Mouse (Mus musculus) spleen, postnatal 10 days (tissue): ENCODE data around the gene Chst4.
"Not testable (repeated sequence)": the region's sequence is repeated elsewhere in the genome, so short reads cannot be mapped to it uniquely, and the experiment has no call there.

Source experiments
- DNase-seq, 2 experiments: peaks; one replicate each; pipeline ENCODE4 v3.0.0; 2021 to 2022; ENCODE audit warnings: low spot score in 2 of 2

Gene Chst4

DNA sequence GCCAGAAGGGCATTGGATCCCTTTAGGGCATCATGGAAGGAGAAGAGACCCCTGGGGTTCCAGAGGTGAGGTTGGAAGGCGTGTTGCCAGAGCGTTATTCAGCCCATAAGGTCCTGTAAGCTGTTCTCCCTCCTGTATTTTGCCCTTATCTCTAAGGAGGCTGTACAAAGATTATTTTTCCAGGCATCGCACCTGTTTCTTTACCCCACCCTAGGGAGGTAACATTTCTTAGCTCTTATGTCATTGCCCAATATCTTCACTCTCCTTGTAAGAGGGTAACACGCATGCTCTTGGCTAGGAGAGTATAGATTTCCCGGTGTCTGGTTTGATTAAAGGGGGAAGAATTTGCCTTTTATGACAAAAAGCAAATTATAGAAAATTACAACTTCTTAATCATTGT lies at the start of gene Chst4:
Chst4 (minus strand) TSS at position 82 of the 400 bp plus-strand sequence.
- no peak for DNase-seq

DNA sequence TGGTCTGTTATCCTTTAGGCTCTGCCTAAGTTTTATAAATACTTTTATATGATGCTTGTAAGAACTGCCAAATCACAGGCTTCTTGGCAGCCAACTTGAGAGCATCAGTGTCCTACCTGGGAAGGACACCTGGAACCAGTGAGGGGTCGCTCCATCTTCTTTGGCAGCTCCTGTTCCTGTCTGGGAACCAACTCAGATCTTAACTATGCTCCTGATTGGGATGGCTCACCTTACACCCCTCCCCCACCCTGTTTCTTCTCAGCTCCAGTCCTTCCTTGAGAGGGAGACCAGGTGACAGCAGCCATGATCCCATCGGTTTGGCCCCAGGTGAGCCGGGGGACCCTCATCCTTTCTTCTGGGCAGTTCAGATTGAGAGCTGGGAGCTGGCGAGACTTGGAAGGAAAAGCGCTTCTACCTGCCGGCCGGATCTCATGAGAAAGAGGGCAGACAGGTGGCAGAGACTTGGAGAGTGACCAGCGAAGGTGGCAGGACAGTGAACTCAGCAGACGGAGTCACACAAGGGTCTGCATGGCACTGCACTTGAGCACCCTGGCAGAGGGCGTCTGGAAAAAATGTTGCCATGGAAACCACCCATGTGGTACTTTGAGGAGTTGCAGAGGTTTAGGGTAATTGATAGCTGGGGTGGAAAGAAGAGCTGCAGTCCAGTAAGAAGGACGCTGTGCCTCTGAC lies 43.0 kb upstream of the Chst4 start:
- DNase-seq: no peak

- DNase-seq: peak; percentile 6 to 44
These were observed 40.0 kb upstream of the Chst4 start, which contains the start of gene Zfp612 for GRCm38 (mm10) chr8:110079282-110080221. Gene Zfp612, plus strand, starts transcription at chr8:110079746.

GRCm38 (mm10) chr8:110074496-110074895 lies 35.0 kb upstream of the Chst4 start:
- no peak for DNase-seq

DNA sequence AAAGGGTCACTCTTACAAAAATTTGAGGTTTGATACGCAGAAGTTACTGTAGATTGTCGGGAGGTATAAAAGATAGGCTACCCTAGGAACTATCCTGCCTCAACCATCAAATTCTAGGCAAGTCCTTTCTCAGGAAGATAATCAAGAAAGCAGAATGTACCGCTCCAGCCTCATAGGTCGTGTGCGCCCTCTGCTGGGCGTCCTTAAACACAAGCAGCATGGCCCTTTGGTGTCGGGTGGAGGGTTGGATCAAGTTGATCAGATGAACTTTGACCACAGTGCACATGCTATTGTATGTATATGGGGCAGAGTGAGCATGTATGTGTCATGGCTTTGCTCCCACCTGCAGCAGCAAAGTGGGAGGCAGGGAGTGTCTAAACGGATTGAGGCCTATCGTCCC lies 32.1 kb upstream of the Chst4 start:
- peak in 1 of 2 experiments; percentile 58 for DNase-seq

- no peak for DNase-seq
These were observed 30.2 kb upstream of the Chst4 start for GRCm38 (mm10) chr8:110069706-110070105.

DNA sequence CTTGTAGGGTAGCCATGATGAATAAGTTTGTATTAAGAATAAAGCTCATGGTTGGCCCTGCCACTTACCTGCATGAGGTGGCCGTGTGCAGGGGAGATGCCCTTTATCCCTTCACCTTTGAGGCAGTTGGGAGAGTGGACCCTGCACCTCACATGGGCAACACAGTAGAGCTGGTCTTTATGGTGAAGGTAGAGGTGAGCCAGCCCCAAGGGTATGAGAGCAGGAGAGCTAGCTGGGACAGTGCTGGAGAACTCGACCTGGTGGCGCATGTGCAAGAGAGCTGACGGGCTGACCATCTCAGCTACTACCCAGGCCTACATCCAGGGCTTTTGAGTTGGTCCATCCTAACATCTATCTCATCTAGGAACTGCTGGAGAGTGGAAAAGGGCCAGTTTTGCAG lies 26.1 kb upstream of the Chst4 start:
- DNase-seq: no peak

GRCm38 (mm10) chr8:110064606-110065365 lies 25.2 kb upstream of the Chst4 start:
- no peak for DNase-seq

DNA sequence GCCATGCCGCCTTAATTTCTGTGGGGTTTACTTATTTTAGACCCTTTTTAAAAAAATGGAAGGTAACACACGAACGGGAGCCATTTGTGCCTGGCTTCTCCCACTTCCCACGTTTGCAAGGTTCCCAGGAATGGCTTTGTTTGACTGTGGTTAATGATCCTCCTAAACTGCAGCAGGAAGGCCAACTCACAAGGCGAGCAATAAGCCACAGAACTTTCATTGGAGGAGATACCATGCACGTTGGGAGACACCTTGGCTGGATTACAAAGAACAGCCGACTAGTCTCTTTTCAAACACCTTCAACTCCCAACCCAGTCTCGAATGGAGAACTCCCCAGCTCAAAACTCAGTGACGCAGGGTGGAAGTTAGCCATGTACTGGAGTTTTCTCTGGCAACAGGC lies 24.6 kb upstream of the Chst4 start:
- DNase-seq: no peak

DNA sequence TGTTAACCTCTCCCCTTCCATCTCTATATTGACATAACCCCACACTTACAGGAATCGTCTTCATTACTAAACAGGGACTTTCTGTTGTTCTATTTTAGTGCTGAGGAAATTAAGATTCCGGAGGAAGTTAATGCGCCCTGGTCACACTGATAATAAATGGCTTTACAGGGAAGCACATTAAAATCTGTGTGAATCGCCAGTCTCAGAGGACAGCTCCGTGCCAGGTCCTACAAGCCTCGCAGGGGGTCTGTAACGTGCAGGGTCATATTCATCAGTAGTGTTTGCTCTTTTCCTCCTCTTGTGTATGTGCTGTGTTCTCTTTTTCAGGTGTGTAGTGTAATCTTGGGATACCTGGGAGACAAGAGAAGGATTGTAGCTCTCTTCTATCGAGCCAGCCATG lies 18.7 kb upstream of the Chst4 start:
- no peak for DNase-seq

DNA sequence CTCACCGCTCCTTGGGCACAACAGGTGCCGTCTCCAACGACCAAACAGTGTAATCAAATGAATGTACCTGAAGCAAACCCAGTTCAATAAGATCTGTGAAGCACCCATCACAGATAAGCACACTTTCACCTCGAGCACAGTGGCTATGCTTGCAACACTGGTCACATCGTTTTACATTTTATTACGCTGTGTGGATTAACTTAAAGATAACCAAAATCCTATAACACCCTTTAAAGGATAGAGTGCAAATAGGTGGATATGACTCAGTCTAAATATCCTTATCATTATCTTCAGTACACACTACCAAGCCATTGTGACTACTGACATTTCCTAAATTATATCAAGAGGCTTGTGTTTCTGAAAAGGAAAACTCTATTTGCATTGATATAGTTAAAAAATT lies 11.7 kb upstream of the Chst4 start:
- DNase-seq: no peak

DNA sequence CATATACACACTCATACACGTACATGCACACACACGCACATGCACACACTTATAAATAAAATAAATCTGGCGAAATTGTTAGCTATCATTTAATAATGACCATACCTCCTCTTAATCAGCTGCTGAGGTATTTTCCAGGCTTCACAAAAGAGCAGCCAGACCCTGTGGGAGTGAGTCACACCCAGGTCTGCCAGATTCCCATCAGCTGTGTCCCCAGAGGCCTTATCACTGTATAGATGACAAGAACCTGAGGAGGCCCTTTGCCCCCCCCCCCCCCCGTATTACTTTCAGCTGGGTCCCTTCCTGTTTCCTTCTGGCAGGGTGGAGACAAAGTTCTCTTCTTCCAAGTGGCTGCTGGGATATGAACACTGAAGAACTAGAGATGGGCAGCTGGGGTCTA lies 969 bp upstream of the Chst4 start:
- no peak for DNase-seq

GRCm38 (mm10) chr8:110039216-110039615 lies 324 bp downstream of the Chst4 start:
- DNase-seq: no peak

DNA sequence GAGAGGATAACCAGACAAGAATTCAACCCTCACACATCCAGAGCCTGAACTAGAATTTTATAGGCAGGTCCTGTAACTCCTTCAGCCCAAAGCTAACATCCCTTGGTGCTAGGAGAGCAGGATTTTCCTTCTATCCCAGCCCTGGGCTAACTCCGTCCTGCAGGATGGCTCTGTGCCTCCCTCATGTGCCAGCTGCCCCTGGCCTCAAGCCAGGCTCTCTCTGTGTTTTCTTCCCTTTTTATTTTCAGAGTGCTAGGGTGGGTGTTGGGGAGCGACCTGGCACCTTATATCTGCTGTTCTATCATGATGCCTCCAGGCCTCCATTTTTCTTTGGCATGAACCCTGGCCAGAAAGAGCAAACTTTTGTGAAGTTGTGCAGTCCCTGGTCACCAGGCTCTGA lies 3.4 kb downstream of the Chst4 start:
- no peak for DNase-seq

DNA sequence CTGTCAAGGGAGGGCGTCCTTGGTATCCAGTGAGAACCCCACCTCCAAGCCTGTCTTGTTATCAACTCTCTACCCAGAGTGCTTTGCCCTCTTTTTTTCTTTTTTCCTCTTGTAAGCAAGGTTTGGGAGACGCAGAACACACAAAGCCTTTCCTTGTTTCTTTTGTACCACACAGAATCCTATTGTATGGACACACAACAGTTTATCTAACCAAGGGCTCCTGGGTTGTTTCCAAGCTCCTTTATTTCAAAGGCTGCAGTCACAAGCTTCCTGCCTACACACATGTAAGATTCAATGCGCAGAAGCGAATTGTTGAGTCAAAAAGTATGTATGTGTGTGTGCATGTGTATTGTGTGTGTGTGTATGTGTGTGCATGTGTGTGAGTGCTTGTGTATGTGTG lies 5.2 kb downstream of the Chst4 start:
- DNase-seq: no peak

DNA sequence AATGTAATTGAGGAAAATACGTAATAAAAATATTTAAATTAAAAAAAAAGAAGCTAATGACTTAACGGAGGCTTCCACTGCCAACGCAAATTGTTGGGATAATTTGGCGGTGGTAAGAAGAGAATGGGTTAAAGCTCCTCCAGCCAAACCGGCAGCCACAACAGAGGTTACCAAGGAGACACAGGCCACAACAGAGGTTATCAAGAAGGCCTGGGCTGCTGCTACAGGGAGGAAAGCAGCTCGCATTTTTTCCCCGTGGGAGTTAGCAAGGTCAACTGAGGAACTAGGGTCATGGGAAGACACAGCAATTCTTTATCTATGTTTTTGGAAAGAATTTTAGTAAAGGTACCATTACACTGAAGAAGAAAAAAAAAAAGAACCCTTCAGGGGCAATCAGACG lies 5.8 kb downstream of the Chst4 start:
- not testable (repeated sequence) for DNase-seq

DNA sequence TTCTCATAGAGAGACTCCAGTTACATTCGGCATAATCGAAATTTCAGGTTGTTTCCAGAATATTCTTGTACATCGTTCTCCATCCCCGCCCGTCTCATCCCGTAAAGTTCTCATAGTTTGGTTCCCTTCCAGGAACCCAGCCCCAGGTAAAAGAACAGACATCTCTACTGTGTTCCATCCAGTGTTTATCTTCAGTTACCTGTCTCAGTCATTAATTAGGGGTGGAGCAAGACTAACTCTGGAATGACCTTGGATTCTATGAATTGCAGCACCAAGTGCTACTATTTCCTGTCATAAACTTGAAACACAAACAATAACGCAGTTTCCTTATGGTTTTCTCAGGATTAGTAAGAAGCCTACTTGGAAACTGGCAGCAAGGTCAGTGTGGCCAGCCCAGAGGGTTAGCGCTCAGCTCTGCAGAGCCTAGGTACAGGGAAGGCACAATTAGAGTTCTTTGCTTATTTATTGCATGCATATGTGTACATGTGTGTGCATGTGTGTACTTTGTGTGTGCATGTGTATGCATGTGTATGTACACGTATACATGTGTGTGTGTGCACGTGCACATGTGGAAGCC lies 16.7 kb downstream of the Chst4 start:
- DNase-seq: no peak

GRCm38 (mm10) chr8:110022081-110022480 lies 17.5 kb downstream of the Chst4 start:
- DNase-seq: no peak

DNA sequence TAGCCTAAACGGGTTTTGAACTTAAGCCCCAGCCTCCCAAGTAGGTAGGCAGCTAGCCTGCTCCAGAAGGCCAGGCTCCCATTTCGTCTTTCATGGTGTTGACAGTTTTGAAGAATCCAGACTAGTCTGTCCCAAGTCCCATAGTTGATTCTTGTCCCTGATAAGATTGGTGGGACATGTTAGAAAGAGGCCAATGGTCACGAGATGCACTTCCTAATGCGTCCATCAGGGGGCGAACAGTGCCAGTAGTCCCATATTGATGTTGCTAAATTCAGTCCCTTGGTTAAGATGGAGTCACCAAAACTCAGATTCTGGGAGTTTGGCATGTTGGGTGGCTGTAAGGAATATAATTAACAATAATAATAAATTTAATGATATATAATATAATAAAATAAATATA lies 28.7 kb downstream of the Chst4 start:
- DNase-seq: peak; percentile 7 to 52

- DNase-seq: no peak
These were observed 30.5 kb downstream of the Chst4 start for GRCm38 (mm10) chr8:110008995-110009446.

DNA sequence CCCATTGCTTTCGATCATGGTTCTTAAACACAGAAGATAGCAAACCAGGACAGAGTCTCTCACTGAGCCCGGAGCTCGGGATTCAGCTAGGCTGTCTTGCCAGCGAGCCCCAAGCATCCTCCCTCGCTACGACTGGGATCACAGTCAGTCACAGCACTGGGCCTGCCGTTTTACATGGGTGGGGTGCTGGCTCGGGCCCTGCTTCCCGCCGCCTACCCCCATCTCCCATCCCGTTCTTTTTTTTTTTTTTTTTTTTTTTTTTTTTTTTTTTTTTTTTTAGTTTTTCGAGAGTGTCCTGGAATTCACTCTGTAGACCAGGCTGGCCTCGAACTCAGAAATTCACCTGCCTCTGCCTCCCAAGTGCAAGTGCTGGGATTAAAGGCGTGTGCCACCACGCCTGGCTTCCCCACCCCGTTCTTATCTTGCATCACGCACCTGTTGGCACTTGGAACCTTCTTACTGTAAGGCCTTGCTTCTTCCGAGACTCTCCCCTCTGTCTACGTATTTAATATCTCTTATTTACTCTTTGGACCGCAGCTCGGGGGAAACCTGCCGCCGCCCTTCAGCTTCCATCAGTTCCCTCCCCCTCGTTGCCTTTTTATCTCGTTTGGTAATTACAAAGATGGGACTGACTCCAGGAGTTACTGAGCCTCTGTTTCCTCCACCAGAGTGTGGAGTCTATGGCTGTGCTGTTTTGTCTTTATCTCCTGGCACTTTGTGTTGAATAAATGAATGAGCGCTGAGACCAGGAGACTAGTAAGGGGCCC lies 31.1 kb downstream of the Chst4 start:
- DNase-seq: no peak
